Mouse (Mus musculus): ENCODE results near the gene V1ra8.
"Not testable (repeated sequence)": the region's sequence is repeated elsewhere in the genome, so short reads cannot be mapped to it uniquely, and the experiment has no call there.

V1ra8 gene

DNA sequence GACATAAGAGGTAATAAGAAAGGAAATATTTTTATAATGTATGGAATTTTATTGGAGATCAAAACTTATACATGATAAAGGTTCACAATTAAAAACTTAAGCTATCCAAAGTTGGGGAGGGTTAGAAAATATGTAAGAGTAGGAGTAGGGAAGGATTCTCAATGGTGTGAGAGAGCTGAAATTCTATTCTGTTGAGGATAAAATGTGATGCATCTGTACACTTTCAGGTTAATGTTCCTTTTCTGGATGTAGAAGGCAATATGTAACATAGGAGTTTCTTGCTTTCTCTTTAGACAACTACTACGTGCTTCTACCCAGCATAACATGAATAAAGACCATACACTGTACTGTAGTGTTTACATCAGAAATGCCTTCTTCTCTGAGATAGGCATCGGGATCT, at the start of gene V1ra8:
Gene V1ra8, plus strand, starts transcription at position 301 of the 400 bp plus-strand sequence.
- DNase-seq (ENCODE audit: low spot score in 2 of 2): not testable (repeated sequence)

DNA sequence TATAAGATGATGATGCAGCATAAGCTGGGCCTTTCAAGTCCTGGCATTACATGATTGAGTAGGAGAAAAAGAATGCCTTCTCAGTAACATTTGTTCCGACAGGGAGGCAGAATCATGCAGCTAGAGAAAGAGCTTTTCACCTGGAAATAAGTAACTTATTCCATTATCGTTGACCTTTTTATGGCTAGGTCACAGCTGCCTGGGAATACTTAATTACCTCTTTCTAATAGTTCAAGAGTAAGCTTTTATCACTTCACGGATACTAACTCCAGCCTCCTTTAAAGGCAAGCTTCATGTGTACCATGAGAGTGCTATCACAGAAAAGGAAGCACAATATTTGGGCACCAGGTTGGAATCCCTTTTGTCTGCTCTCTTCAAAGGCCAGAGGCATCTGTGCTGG, 42.5 kb upstream of the V1ra8 start:
- DNase-seq (ENCODE audit: low spot score in 2 of 2): no peak

DNA sequence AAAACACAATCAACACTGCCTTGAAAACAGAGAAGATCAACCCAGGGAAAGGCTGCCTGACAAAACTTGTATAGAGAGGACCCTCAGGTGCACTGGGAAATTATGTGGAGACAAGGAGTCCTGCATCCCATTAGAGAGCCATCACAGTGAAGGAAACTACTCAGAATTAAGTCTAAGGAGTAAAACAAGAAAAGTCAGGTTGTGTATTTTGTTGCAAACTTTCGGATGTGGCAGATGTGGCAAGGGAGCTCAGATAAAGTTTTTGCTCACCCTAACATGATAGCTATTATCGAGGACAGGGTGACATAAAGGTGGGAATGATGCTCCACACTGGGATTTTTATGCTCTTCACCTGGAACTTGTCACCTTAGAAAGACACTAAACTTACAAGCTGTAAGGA, 28.1 kb upstream of the V1ra8 start, which contains the start of gene Vmn1r52:
Gene Vmn1r52, plus strand, starts transcription at position 301 of the 400 bp plus-strand sequence.
- DNase-seq (ENCODE audit: low spot score in 2 of 2): no peak

DNA sequence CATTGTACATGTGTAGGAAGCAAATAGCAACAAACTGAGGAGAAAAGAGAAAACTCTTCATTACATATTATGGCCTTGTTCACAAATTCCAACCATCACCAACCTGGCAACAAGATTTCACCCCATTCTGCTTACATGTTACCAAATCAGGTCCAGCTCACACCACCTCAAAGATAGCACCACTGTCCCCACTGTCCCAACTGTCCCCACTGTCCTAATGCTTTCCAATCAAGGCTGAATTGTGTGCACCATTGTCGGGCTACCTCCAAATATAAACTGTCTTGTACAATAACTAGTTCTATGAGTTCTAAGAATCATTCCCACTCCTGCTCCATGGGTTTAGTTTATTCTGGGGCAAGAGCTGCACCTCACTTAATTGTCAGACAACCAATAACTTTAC, 21.7 kb downstream of the V1ra8 start, which contains the start of gene Vmn1r53:
Gene Vmn1r53, minus strand, starts transcription at position 101 of the 400 bp plus-strand sequence.
- DNase-seq (ENCODE audit: low spot score in 2 of 2): no peak

DNA sequence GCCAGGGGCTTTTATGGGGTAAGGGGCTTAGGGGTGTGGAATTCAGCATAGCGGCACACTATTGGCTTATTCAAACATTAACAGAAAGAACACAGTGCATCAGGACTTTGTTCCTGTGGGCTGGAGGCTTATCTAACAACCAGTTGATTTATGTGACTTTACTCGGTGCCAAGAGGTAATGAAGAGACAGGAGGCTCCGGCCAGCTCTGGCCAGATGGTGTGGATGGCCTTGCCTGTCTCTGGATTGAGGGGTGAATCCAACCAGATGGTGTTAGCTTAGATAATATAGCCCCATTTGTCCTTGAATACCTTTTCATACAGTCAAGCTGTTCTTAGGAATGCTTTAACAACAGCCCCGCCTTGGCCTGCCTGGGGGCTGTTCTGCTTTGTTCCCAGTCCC, 29.5 kb downstream of the V1ra8 start:
- DNase-seq (ENCODE audit: low spot score in 2 of 2): not testable (repeated sequence)

DNA sequence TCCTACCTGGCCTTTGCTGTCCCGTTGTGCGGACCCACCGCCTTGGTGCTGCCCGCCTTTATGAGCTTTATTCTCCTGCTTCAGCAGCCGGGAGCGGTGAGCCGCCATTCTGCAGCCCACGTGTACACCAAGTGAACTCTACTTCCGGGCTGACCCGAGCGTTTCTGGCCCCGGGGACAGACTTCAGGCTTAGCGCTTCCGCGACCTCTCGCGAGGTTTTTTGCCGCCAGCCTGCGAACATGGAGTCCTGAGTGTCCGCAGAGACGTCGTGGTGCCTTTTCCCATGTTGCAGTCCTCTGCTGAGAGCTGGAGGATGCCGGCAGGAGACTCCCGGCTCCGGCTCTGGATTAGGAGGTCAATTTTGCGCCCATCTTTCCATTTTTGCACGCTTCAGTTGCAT, 30.1 kb downstream of the V1ra8 start:
- DNase-seq (ENCODE audit: low spot score in 2 of 2): no peak

DNA sequence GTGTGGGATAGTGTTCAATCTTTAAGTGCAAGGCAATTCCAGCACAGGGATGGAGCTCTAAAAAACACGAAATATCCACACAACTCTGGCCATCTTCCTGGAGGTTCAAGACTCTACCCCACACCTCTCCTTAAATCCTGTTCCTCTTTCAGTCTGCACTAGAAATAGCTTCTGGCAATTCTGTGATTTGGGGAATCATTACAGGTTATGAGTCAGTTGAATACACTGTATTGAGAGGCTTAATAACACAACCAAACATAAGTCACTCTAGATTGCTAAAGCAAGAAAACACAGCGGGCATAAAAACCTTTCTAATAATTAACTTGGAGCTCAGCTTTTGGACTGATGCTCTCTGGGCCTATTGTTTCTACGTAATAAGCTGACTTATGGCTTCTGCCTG, 41.4 kb downstream of the V1ra8 start:
- DNase-seq (ENCODE audit: low spot score in 2 of 2): no peak

DNA sequence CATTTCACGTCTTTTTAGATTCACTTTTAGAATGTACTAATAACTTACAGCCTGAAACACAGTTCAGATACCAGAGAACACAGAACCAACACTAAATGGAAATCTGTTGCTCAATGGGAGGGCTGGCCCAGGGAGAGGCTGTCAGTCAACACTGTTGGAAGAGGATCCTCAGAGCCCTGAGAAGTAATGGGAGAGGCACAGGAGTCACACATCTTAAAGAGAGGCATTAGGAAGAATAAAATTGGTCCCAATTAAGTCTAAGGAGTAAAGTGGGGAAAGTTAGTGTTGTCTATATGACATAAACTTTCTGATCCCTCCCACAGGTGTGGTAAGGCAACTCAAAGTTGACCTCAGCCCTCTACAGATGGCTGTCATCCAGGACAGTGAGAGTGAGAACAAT, 43.4 kb downstream of the V1ra8 start, which contains the start of gene Vmn1r54:
Gene Vmn1r54, plus strand, starts transcription at position 301 of the 400 bp plus-strand sequence.
- DNase-seq (ENCODE audit: low spot score in 2 of 2): no peak
